Mouse (Mus musculus): ENCODE results near the gene Tmcc1.

DNA sequence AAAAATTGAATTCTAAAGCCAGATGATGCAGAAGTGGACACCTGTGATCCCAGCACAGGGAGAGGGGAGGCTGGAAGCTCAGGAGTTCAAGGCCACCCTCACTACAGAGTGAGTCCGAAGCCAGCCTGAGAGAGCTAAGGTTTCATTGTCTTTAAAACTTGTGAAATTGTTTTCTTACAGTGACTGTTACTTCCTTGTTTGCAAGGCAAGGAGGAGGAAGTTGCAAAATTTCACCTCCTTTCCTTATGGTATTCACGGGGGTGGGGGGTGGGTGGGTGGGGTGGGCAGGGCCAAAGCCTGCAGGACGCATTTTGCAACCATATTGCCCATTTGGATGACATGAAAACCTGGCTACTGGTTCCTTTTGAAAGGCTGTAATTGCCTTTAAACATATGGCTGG is 179.6 kb downstream of the Tmcc1 start:
- TF ChIP-seq CTCF (IDR thresholded peaks at IDR 0.05; ENCODE audit: extremely low read depth, insufficient read depth, low read length) (no peak), POLR2A (IDR thresholded peaks at IDR 0.05; ENCODE audit: extremely low read depth, insufficient read depth, low read length) (no peak)
